24 mouse cellular contexts compared by ENCODE assay signal in the genomic region with DNA sequence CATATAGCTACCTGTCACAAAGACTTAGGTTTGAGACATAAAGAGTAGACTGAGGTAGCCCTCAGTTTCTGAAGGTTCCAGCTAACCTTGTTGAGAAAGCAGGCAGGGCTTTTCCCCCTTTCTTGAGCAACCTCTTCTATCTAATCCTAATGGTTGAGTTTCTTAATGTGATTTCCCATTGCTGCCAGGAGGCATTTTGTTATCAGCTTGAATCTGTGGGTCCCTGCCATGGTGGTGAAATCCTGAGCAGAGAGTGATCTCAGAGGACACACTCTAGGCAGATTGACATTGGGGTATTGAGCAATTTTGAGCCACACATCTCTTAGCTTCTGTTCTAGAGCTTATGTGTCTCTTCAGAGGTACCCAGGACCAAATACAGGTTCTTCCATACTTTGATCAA. TPM values are rescaled to one million over a fixed set of nuclear protein-coding genes. Genes with fewer than 3 reads are reported as not detected.
"Had no signal": no experiment of that assay in that cellular context is flagged by ENCODE, and none has a peak within 500 bp of the region (broad histone marks: within the 10 kb centered on the region; RNA-seq: fewer than 3 reads in every experiment).

No protein-coding gene starts in this region.

- H3K4me3 ChIP-seq: neural tube, embryonic 13.5 days; neural tube, embryonic 15.5 days; stomach, embryonic 15.5 days had no signal

- H3K27ac ChIP-seq: neural tube, embryonic 13.5 days; neural tube, embryonic 15.5 days; stomach, embryonic 15.5 days; stomach, postnatal 0 days had no signal

- DNase-seq: retina, postnatal 1 day; right cerebral cortex, adult 18-20 months; right cerebral cortex, postnatal 14 days; right cerebral cortex, postnatal 4 days; spleen, adult 18-20 months; thymus, adult 18-20 months; thymus, adult 2 months; thymus, postnatal 14 days; thymus, postnatal 25 days; thymus, postnatal 36 days; thymus, postnatal 4 days had no signal

RNA-seq across cellular contexts. Expression of gene Aadacl4, which starts 24.8 kb away (rescaled TPM):
- total RNA-seq: neutrophil, adult 5-6 weeks had no signal
- polyA plus RNA-seq: neural tube, embryonic 13.5 days; neural tube, embryonic 14.5 days; neural tube, embryonic 15.5 days; small intestine, adult 2 months; spleen, adult 2 months; stomach, embryonic 14.5 days; stomach, embryonic 15.5 days; stomach, embryonic 16.5 days; stomach, postnatal 0 days; testis, adult 2 months; thymus, adult 2 months; thymus, postnatal 0 days; urinary bladder, adult 2 months had no signal

RNA-seq across cellular contexts. Expression of gene Gm436, which starts 47.9 kb away (rescaled TPM):
- total RNA-seq: neutrophil, adult 5-6 weeks had no signal
- polyA plus RNA-seq: neural tube, embryonic 13.5 days; neural tube, embryonic 14.5 days; neural tube, embryonic 15.5 days; small intestine, adult 2 months; spleen, adult 2 months; stomach, embryonic 14.5 days; stomach, embryonic 15.5 days; stomach, embryonic 16.5 days; stomach, postnatal 0 days; testis, adult 2 months; thymus, adult 2 months; thymus, postnatal 0 days had no signal
